Mouse (Mus musculus): Measurements from ENCODE around the gene Ttll8. TPM values are rescaled to one million over a fixed set of nuclear protein-coding genes. Genes with fewer than 3 reads are reported as not detected.

The Ttll8 gene
- polyA plus RNA-seq, 1 experiment, result not detected

DNA sequence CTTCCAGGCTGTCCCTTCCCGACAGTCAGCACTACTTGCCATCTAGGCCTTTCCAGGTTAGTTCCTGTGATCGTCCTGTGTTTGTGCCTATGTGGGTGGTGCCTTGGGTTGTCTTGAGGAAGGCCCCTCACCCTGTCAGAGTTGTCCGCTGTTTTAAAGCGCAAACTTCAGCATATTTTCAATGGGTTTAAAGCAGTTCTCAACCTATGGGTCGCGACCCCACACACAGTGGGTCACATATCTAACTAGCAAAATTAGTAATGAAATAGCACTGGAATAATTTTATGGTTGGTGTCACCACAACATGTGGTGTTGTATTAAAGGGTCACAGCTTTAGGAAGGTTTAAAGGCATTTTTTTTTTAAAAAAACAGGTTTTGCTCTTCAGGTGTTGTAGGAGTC is 1.1 kb upstream of the Ttll8 start:
- no peaks in the 10 kb centered on the region for H3K27me3 ChIP-seq (ENCODE audit: control insufficient read depth, insufficient read depth, low read length, poor library complexity, severe bottlenecking)
- H3K36me3 ChIP-seq (ENCODE audit: control insufficient read depth, insufficient read depth, low read length, poor library complexity, severe bottlenecking), result no peaks in the 10 kb centered on the region
- H3K4me3 ChIP-seq (ENCODE audit: low read depth, low read length), result no peak overlapping the region
- H3K9me3 ChIP-seq (replicated peaks; ENCODE audit: control insufficient read depth, insufficient read depth, low read length, poor library complexity, severe bottlenecking), result no peaks in the 10 kb centered on the region
- H3K27ac ChIP-seq (ENCODE audit: insufficient read depth, low read length), result no peak overlapping the region
- no peak for TF ChIP-seq CTCF (IDR thresholded peaks at IDR 0.05; ENCODE audit: low read depth, low read length)
- no peak for TF ChIP-seq EP300 (IDR thresholded peaks at IDR 0.05; ENCODE audit: insufficient read depth, low read depth, low read length)
- TF ChIP-seq POLR2A (IDR thresholded peaks at IDR 0.05; ENCODE audit: insufficient read depth, low read length), result no peak
- H3K4me1 ChIP-seq (ENCODE audit: control insufficient read depth, insufficient read depth, low read length), result no peaks in the 10 kb centered on the region
- no peak overlapping the region for H3K9ac ChIP-seq (ENCODE audit: low read depth, poor library complexity, severe bottlenecking)

DNA sequence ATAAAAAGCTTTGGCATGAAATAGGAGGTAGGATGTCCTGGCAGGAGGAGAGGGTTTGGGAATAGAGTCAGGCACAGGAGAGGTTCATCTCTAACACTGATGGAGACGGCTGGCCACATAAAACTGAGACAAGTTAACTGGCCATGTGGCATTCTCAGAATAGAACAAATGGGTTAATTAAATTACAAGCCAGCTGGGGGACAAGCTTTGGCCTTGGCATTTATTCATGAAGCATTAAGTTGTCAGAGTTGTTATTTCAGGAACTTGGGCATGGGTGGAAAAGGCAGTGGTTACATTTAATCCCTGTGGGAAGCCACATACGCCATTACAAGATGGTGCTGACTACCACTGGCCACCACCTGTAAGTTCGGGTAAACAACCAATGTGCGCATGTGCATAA is 3.0 kb downstream of the Ttll8 start:
- H3K27ac ChIP-seq (ENCODE audit: insufficient read depth, low read length), result no peak overlapping the region
- no peak overlapping the region for H3K4me3 ChIP-seq (ENCODE audit: low read depth, low read length)
- no peaks in the 10 kb centered on the region for H3K27me3 ChIP-seq (ENCODE audit: control insufficient read depth, insufficient read depth, low read length, poor library complexity, severe bottlenecking)
- no peaks in the 10 kb centered on the region for H3K9me3 ChIP-seq (replicated peaks; ENCODE audit: control insufficient read depth, insufficient read depth, low read length, poor library complexity, severe bottlenecking)
- H3K4me1 ChIP-seq (ENCODE audit: control insufficient read depth, insufficient read depth, low read length), result no peaks in the 10 kb centered on the region
- TF ChIP-seq CTCF (IDR thresholded peaks at IDR 0.05; ENCODE audit: low read depth, low read length), result no peak
- no peak for TF ChIP-seq EP300 (IDR thresholded peaks at IDR 0.05; ENCODE audit: insufficient read depth, low read depth, low read length)
- no peak for TF ChIP-seq POLR2A (IDR thresholded peaks at IDR 0.05; ENCODE audit: insufficient read depth, low read length)
- no peak overlapping the region for H3K9ac ChIP-seq (ENCODE audit: low read depth, poor library complexity, severe bottlenecking)
- H3K36me3 ChIP-seq (ENCODE audit: control insufficient read depth, insufficient read depth, low read length, poor library complexity, severe bottlenecking), result no peaks in the 10 kb centered on the region

DNA sequence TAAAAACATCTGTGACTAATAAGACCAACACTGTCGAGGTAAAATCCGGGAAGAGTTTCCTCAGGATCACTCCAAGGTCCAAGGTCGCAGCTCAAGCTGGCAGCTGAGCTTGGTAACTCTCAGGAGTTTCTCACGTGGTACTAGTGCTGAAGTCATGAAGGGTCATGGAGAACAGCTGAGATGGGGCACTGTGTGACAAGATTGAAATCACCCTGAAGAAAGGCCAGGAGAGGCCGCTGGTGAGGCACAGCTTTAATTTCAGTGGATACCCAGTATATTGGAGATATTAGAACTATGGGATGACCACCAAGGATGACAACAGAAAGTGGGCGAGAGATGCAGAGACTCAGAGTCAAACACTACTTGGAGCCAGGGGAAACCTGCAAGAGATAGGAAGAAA is 7.4 kb downstream of the Ttll8 start:
- TF ChIP-seq EP300 (IDR thresholded peaks at IDR 0.05; ENCODE audit: insufficient read depth, low read depth, low read length) (no peak), POLR2A (IDR thresholded peaks at IDR 0.05; ENCODE audit: insufficient read depth, low read length) (no peak), CTCF (IDR thresholded peaks at IDR 0.05; ENCODE audit: low read depth, low read length) (no peak)
- no peak overlapping the region for H3K27ac ChIP-seq (ENCODE audit: insufficient read depth, low read length)
- H3K9me3 ChIP-seq (replicated peaks; ENCODE audit: control insufficient read depth, insufficient read depth, low read length, poor library complexity, severe bottlenecking), result no peaks in the 10 kb centered on the region
- H3K27me3 ChIP-seq (ENCODE audit: control insufficient read depth, insufficient read depth, low read length, poor library complexity, severe bottlenecking), result no peaks in the 10 kb centered on the region
- no peaks in the 10 kb centered on the region for H3K4me1 ChIP-seq (ENCODE audit: control insufficient read depth, insufficient read depth, low read length)
- H3K4me3 ChIP-seq (ENCODE audit: low read depth, low read length), result no peak overlapping the region
- no peak overlapping the region for H3K9ac ChIP-seq (ENCODE audit: low read depth, poor library complexity, severe bottlenecking)
- H3K36me3 ChIP-seq (ENCODE audit: control insufficient read depth, insufficient read depth, low read length, poor library complexity, severe bottlenecking), result no peaks in the 10 kb centered on the region

DNA sequence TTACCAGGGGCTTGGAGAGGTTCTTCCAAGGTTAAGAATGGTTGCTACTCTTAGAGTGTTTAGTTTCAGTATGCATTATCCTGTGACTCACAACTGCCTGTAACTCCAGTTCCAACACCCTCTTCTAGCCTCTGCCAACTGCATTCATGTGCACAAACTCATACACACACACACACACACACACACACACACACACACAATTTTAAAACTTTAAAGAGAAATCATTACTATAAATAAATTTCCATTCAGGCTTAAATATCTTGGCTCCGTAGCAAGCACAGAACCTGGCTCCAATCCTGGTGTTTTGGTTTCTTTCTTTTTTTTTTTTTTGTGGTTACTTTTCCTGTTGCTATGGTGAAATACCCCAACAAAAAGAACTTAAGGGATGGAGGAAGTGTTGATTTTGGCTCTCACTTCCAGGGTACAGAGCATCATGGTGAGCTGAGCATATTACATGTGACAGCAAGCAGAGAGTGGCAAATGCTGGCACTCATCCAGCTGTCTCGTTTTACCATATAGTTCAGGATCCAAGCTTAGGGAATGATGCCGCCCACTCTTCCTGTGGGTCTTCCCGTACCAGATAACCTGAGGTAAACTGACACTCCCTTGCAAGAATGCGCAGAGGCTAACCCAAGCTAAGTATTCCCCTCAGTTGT is 10.2 kb downstream of the Ttll8 start:
- TF ChIP-seq CTCF (IDR thresholded peaks at IDR 0.05; ENCODE audit: low read depth, low read length) (no peak), POLR2A (IDR thresholded peaks at IDR 0.05; ENCODE audit: insufficient read depth, low read length) (no peak), EP300 (IDR thresholded peaks at IDR 0.05; ENCODE audit: insufficient read depth, low read depth, low read length) (no peak)
- no peak overlapping the region for H3K27ac ChIP-seq (ENCODE audit: insufficient read depth, low read length)
- H3K4me1 ChIP-seq (ENCODE audit: control insufficient read depth, insufficient read depth, low read length), result no peaks in the 10 kb centered on the region

DNA sequence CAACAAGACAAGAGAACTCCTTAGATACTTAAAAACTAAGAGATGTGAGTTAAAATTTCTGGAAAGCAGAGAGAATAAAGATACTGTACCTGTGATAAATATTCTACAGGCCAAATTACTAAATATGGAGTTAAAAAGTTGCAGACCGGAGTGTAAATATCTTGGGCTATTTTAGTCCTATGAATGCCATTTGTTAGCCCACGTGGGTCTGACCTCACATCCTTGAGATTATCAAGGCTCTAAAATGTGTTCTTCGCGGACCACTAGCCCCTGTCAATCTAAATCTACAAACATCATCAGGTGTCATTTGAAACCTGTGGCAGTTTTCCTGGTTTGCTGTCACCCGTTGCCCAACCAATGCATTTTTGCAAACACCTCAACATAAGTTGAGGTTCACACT is 11.4 kb downstream of the Ttll8 start:
- Histone ChIP-seq H3K4me1 (ENCODE audit: control insufficient read depth, insufficient read depth, low read length) (no peaks in the 10 kb centered on the region), H3K36me3 (ENCODE audit: control insufficient read depth, insufficient read depth, low read length, poor library complexity, severe bottlenecking) (no peaks in the 10 kb centered on the region), H3K27ac (ENCODE audit: insufficient read depth, low read length) (no peak overlapping the region), H3K9ac (ENCODE audit: low read depth, poor library complexity, severe bottlenecking) (no peak overlapping the region), H3K9me3 (replicated peaks; ENCODE audit: control insufficient read depth, insufficient read depth, low read length, poor library complexity, severe bottlenecking) (no peaks in the 10 kb centered on the region), H3K27me3 (ENCODE audit: control insufficient read depth, insufficient read depth, low read length, poor library complexity, severe bottlenecking) (no peaks in the 10 kb centered on the region), H3K4me3 (ENCODE audit: low read depth, low read length) (no peak overlapping the region)
- TF ChIP-seq POLR2A (IDR thresholded peaks at IDR 0.05; ENCODE audit: insufficient read depth, low read length) (no peak), EP300 (IDR thresholded peaks at IDR 0.05; ENCODE audit: insufficient read depth, low read depth, low read length) (no peak), CTCF (IDR thresholded peaks at IDR 0.05; ENCODE audit: low read depth, low read length) (no peak)

More for the DNA sequence above, 10.2 kb downstream of the Ttll8 start:
- Histone ChIP-seq H3K27me3 (ENCODE audit: control insufficient read depth, insufficient read depth, low read length, poor library complexity, severe bottlenecking) (no peaks in the 10 kb centered on the region), H3K9me3 (replicated peaks; ENCODE audit: control insufficient read depth, insufficient read depth, low read length, poor library complexity, severe bottlenecking) (no peaks in the 10 kb centered on the region), H3K4me3 (ENCODE audit: low read depth, low read length) (no peak overlapping the region), H3K9ac (ENCODE audit: low read depth, poor library complexity, severe bottlenecking) (no peak overlapping the region), H3K36me3 (ENCODE audit: control insufficient read depth, insufficient read depth, low read length, poor library complexity, severe bottlenecking) (no peaks in the 10 kb centered on the region)

DNA sequence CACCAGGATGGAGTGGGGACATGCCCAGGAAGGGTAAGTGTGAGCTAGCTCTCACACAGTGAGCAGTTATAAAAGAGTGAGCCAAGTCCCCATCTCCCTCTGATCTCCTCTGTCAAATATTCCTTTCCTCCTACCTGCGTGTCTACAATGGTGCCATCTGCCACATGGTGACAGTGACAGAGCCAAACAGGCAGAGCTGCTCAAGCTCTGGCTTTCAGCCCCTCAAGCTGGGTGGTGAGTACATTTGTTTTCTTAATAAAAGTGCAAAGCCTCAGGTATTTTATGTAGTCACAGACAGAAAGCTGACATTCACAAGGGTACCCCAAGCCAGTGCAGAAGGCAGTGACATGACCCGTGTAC is 16.9 kb downstream of the Ttll8 start:
- Histone ChIP-seq H3K9me3 (replicated peaks; ENCODE audit: control insufficient read depth, insufficient read depth, low read length, poor library complexity, severe bottlenecking) (no peaks in the 10 kb centered on the region), H3K36me3 (ENCODE audit: control insufficient read depth, insufficient read depth, low read length, poor library complexity, severe bottlenecking) (no peaks in the 10 kb centered on the region), H3K9ac (ENCODE audit: low read depth, poor library complexity, severe bottlenecking) (no peak overlapping the region), H3K4me1 (ENCODE audit: control insufficient read depth, insufficient read depth, low read length) (no peaks in the 10 kb centered on the region), H3K27ac (ENCODE audit: insufficient read depth, low read length) (no peak overlapping the region), H3K27me3 (ENCODE audit: control insufficient read depth, insufficient read depth, low read length, poor library complexity, severe bottlenecking) (no peaks in the 10 kb centered on the region), H3K4me3 (ENCODE audit: low read depth, low read length) (no peak overlapping the region)
- TF ChIP-seq CTCF (IDR thresholded peaks at IDR 0.05; ENCODE audit: low read depth, low read length) (no peak), EP300 (IDR thresholded peaks at IDR 0.05; ENCODE audit: insufficient read depth, low read depth, low read length) (no peak), POLR2A (IDR thresholded peaks at IDR 0.05; ENCODE audit: insufficient read depth, low read length) (no peak)
